Mouse (Mus musculus) embryonic facial prominence, embryonic 14.5 days (tissue): ENCODE measurements around the gene Rad51b. TPM values are rescaled to one million over a fixed set of nuclear protein-coding genes. Genes with fewer than 3 reads are reported as not detected.

Source experiments
- ATAC-seq: fragments of 200-750 bp; cut with Nextera tagmentation; 2 replicates; pipeline ENCODE4 v1.8.0; 2017; ENCODE audit warnings: low read depth, moderate number of reproducible peaks, moderate TSS enrichment
- DNase-seq: peaks from one replicate; pipeline ENCODE4 v3.0.0-alpha.2; 2015; ENCODE audit warnings: low spot score
- H3K27ac ChIP-seq: fragments of 300-500 bp; sonication (generic); replicated peaks from 2 replicates; pipeline ENCODE4 v1.5.1; 2014; ENCODE audit warnings: low read depth, mild to moderate bottlenecking, low read length, moderate library complexity
- H3K27me3 ChIP-seq: fragments of 300-500 bp; sonication (generic); replicated peaks from 2 replicates; pipeline ENCODE4 v1.6.1; 2014; ENCODE audit warnings: low read length; ENCODE audit not compliant: control insufficient read depth, insufficient read depth
- H3K36me3 ChIP-seq: fragments of 300-500 bp; sonication (generic); 2 replicates; pipeline ENCODE4 v1.6.1; 2014; ENCODE audit warnings: low read length, mixed read lengths; ENCODE audit not compliant: control insufficient read depth, insufficient read depth
- H3K4me1 ChIP-seq: fragments of 300-500 bp; sonication (generic); 2 replicates; pipeline ENCODE4 v1.6.1; 2014; ENCODE audit warnings: antibody characterized with exemption, low read length; ENCODE audit not compliant: control insufficient read depth, insufficient read depth
- H3K4me2 ChIP-seq: fragments of 300-500 bp; sonication (generic); 2 replicates; pipeline ENCODE4 v1.6.1; 2014; ENCODE audit warnings: low read depth, mild to moderate bottlenecking, low read length, moderate library complexity, mixed read lengths
- H3K4me3 ChIP-seq: fragments of 300-500 bp; sonication (generic); 2 replicates; pipeline ENCODE4 v1.5.1; 2014; ENCODE audit warnings: low read depth, mild to moderate bottlenecking, low read length
- H3K9ac ChIP-seq: fragments of 300-500 bp; sonication (generic); 2 replicates; pipeline ENCODE4 v1.6.1; 2014; ENCODE audit warnings: low read depth, mild to moderate bottlenecking, low read length, moderate library complexity, mixed read lengths
- H3K9me3 ChIP-seq: fragments of 300-500 bp; sonication (generic); 2 replicates; pipeline ENCODE4 v1.6.1; 2016; ENCODE audit warnings: low read length; ENCODE audit not compliant: control insufficient read depth
- WGBS: fragments of 180-500 bp; shearing (Covaris S2); extraction: QIAGEN DNeasy Blood & Tissue Kit; methylation state at CpG from one replicate; pipeline ENCODE4 v1.1.7; 2014; 5-methylcytosine and 5-hydroxymethylcytosine counted together
- polyA plus RNA-seq: library from polyadenylated mRNA; unstranded; fragments of >200 nt; fragmentation: Nextera tagmentation; extraction: Ambion mirVana; gene quantifications from 2 replicates; pipeline ENCODE4 v1.2.1, GENCODE M21; 2014

Gene Rad51b
- polyA plus RNA-seq, 1 experiment from 2014 or later, result 5.1 TPM

- H3K4me1 ChIP-seq, result peaks cover 44% of the 10 kb centered on the region
- 63% methylated on average over 6 of the region's 6 CpGs for WGBS
- H3K4me2 ChIP-seq, result no peak overlapping the region
- DNase-seq (peak; percentile 60), ATAC-seq (no peak)
- H3K27ac ChIP-seq, result no peak overlapping the region
- no peaks in the 10 kb centered on the region for H3K36me3 ChIP-seq
- no peaks in the 10 kb centered on the region for H3K27me3 ChIP-seq
- no peaks in the 10 kb centered on the region for H3K9me3 ChIP-seq
- H3K4me3 ChIP-seq, result no peak overlapping the region
- H3K9ac ChIP-seq, result no peak overlapping the region
These were observed 90.8 kb downstream of the Rad51b start for GRCm38 (mm10) chr12:79387886-79388285.

- H3K36me3 ChIP-seq, result no peaks in the 10 kb centered on the region
- no peak overlapping the region for H3K4me2 ChIP-seq
- no peaks in the 10 kb centered on the region for H3K9me3 ChIP-seq
- WGBS, result 58% methylated on average over 3 of the region's 3 CpGs
- DNase-seq (peak; percentile 68), ATAC-seq (peak; percentile 33; the same call in 1 of the 2 replicates)
- H3K27ac ChIP-seq, result peak overlapping the region; percentile 53
- H3K9ac ChIP-seq, result no peak overlapping the region
- peaks cover 32% of the 10 kb centered on the region for H3K4me1 ChIP-seq
- no peaks in the 10 kb centered on the region for H3K27me3 ChIP-seq
- H3K4me3 ChIP-seq, result no peak overlapping the region
These were observed 92.2 kb downstream of the Rad51b start for GRCm38 (mm10) chr12:79389251-79389650.

DNA sequence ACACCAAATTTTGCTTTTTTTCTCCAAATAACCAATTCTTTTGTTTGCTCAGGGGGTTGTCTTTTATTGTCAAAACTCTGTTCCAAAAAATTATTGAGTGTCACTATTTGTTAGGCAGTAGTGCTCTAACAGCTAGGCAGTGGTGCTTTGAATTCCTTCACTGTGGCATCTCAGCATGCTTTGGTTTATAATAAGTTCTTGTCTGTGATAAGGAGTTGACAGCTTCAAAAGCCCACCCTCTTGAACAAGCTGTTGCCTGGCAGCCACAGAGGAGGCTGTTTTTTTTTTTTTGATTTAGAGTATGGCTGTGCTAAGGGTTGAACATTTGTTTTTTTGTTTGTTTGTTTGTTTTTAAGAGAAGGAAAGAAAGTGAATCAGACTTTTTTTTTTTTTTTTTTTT lies 92.9 kb downstream of the Rad51b start:
- Histone ChIP-seq H3K27ac (peak overlapping the region; percentile 53; the same call in 1 of the 2 replicates), H3K27me3 (no peaks in the 10 kb centered on the region), H3K4me1 (peaks cover 25% of the 10 kb centered on the region), H3K9ac (no peak overlapping the region), H3K9me3 (no peaks in the 10 kb centered on the region), H3K36me3 (no peaks in the 10 kb centered on the region), H3K4me3 (no peak overlapping the region), H3K4me2 (no peak overlapping the region)
- DNase-seq (peak; percentile 50), ATAC-seq (no peak)

DNA sequence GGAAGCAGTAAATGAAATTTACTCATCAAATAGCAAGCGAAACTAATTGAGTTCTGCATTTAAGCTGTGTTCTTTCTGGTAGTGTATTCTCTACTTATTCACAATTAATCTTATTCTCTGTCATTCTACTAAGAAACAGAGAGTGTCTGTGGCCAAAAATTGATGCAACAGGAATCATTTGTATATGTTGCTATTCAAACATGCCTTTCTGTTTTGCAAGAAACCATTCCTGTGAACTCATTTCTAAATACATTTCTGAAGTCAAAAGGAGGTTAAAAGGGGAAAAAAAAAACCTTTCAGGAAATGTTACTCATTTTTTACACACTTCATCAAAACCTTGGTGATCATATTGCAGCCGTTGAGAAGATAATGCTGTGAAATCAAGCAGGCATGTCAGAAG lies 96.6 kb downstream of the Rad51b start:
- Histone ChIP-seq H3K4me3 (no peak overlapping the region), H3K36me3 (no peaks in the 10 kb centered on the region), H3K4me2 (no peak overlapping the region), H3K9me3 (no peaks in the 10 kb centered on the region), H3K27ac (no peak overlapping the region), H3K4me1 (peaks cover 10% of the 10 kb centered on the region), H3K27me3 (no peaks in the 10 kb centered on the region), H3K9ac (no peak overlapping the region)
- DNase-seq (no peak), ATAC-seq (no peak)
- 48% methylated on average over 2 of the region's 2 CpGs for WGBS

- ATAC-seq (no peak), DNase-seq (no peak)
- Histone ChIP-seq H3K36me3 (no peaks in the 10 kb centered on the region), H3K9me3 (no peaks in the 10 kb centered on the region), H3K4me3 (no peak overlapping the region), H3K4me2 (no peak overlapping the region), H3K4me1 (peaks cover 4% of the 10 kb centered on the region; the same call in 1 of the 2 replicates), H3K9ac (no peak overlapping the region), H3K27me3 (no peaks in the 10 kb centered on the region), H3K27ac (no peak overlapping the region)
- WGBS, result 63% methylated on average over 3 of the region's 3 CpGs
These were observed 106.9 kb downstream of the Rad51b start for GRCm38 (mm10) chr12:79403992-79404391.

DNA sequence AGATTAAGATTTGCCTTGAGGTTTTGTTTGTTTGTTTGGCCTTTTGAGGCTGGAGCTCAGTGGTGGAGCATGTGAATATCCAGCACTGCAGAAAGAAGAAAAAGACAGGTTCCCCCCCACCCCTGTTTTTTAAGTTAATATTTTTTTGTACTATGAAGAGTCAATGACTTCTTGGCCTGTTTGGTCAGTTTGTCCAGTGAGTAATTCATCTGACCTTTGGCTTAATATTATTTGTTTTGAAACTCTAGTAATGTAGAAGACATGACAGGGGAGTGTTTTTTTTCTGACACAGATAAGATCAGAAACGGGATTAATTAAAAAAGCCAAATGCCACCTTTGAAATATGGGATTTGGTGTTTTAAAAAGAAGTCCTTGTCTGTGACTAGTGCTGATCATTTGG lies 107.4 kb downstream of the Rad51b start:
- 40% methylated on average over 1 of the region's 1 CpGs for WGBS

GRCm38 (mm10) chr12:79408677-79409076 lies 111.6 kb downstream of the Rad51b start:
- WGBS, result 48% methylated on average over 2 of the region's 2 CpGs
- peaks cover 14% of the 10 kb centered on the region for H3K4me1 ChIP-seq
- no peaks in the 10 kb centered on the region for H3K36me3 ChIP-seq
- H3K27me3 ChIP-seq, result no peaks in the 10 kb centered on the region
- no peaks in the 10 kb centered on the region for H3K9me3 ChIP-seq
- H3K27ac ChIP-seq, result no peak overlapping the region
- DNase-seq (no peak), ATAC-seq (no peak)
- H3K4me3 ChIP-seq, result no peak overlapping the region
- no peak overlapping the region for H3K4me2 ChIP-seq
- H3K9ac ChIP-seq, result no peak overlapping the region

More for the DNA sequence above, 107.4 kb downstream of the Rad51b start:
- ATAC-seq (no peak), DNase-seq (no peak)
- no peaks in the 10 kb centered on the region for H3K9me3 ChIP-seq
- peaks cover 6% of the 10 kb centered on the region; the same call in 1 of the 2 replicates for H3K4me1 ChIP-seq
- no peak overlapping the region for H3K9ac ChIP-seq
- no peak overlapping the region for H3K4me2 ChIP-seq
- no peaks in the 10 kb centered on the region for H3K36me3 ChIP-seq
- no peak overlapping the region for H3K27ac ChIP-seq
- H3K27me3 ChIP-seq, result no peaks in the 10 kb centered on the region
- H3K4me3 ChIP-seq, result no peak overlapping the region

DNA sequence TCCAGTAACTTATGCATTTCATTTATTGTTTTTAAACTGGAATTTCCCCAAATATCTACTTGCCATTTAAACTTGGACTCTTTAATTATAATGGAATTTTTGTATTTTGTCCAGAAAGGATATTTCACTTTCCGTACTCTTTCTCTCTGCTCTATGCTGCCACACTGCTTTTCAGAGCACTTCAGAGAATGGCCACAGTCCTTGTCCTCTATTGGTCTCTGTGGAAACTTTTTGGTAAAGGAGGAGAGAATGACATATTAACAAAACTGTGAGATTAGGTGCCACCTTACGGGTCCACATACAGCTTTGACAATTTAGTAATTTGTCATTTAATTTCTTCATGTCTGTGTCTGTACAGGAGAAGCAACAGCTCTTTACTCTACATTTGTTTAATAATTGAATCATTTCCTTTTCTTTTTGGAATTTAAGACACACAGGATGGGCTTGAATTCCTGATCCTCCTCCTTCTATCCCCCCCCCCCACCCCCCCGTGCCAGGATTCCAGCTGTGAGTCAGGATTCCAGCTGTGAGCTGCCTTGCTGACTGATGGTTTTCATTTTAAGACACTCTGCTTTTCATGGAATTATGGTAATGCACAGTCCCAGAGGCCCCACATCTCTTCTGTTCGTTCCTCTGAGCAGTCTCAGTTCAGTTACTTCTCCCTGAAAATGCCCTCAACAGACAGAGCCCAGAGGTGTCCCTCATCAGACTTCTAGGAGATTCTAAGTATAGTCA lies 112.2 kb downstream of the Rad51b start:
- ATAC-seq, result no peak
- Histone ChIP-seq H3K36me3 (no peaks in the 10 kb centered on the region), H3K4me1 (peaks cover 14% of the 10 kb centered on the region), H3K27me3 (no peaks in the 10 kb centered on the region), H3K4me2 (no peak overlapping the region), H3K9ac (no peak overlapping the region), H3K4me3 (no peak overlapping the region), H3K9me3 (no peaks in the 10 kb centered on the region), H3K27ac (no peak overlapping the region)
- WGBS, result 40% methylated on average over 3 of the region's 4 CpGs
- DNase-seq, result no peak

DNA sequence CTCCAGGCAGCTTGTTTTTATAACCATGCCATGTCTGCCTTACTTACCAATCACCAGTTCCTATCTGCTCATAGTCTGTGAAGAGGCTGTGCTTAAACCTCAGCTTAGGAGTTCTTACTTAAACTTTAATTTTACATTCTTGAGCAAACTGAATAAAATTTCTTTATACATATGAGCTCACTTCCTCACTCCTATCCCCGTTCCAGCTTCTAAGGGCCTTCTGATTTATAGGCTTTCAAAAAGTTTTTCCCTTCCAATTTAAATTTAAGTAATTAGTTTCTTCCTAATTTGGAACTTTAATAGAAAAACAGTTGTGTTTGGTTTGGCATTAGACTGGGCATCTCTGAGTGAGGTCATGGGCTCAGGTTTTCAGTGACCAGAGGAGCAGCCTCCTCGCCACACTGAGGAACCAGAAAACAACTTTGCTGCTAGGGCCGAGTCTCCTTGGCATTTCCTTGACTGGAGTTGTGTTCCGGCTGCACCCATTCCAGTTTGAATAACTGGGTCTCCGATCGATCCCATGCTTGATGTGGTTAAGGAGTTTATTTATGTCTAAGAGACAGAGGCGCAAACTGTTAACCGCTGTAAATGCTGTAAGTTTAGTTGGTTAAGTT lies 115.9 kb downstream of the Rad51b start:
- Histone ChIP-seq H3K36me3 (no peaks in the 10 kb centered on the region), H3K4me3 (no peak overlapping the region), H3K27ac (peak overlapping the region; percentile 63), H3K4me1 (peaks cover 14% of the 10 kb centered on the region), H3K9ac (no peak overlapping the region), H3K4me2 (no peak overlapping the region), H3K27me3 (no peaks in the 10 kb centered on the region), H3K9me3 (no peaks in the 10 kb centered on the region)
- WGBS, result 69% methylated on average over 8 of the region's 8 CpGs
- DNase-seq, result no peak
- ATAC-seq, result no peak
